Mouse (Mus musculus) lung, postnatal 10 days (tissue): ENCODE data around the gene Slc29a2.
"Not testable (repeated sequence)": the region's sequence is repeated elsewhere in the genome, so short reads cannot be mapped to it uniquely, and the experiment has no call there.

Experiments used
- DNase-seq: peaks from one replicate; pipeline ENCODE4 v3.0.0; 2021

Slc29a2 gene

DNA sequence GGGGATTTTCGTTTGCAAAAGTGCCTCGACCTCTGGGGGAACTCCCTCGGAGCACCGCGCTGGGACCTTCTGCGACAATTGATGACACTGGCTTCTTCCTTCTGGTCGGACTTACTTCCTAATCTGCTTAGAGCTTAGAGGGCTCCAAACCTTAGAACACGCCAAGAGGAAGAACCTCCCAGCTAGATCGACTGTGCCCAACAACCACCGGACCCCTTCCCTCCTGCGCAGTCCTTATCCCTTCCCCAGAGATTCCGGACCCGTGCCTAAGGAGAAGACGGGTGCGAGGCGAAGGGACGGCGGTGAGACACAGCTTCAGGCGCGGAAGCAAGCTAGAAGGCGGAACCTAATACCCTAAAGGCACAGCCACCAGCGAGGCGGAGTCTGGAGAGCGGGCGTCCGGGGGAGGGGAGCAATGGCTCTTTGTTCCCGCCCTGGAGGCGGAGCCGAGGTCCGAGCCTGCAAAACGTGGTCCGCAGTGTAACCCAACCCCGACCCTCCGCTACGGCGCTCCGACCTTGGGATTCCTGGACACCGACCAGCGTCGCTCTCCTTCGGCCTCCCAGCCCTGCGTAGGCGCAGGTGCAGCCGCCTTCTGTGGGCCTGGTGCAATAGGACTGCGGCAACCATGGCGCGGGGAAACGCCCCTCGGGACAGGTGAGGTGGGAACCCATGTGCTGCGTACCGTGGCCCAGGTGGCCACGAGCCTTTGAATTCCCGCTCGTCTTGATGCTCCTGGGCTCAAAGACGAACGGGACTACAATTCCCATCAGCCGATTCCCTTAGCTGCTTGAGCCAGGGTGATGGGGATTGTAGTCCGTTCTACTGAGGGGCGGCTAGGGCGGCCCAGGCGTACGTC is at the start of gene Slc29a2:
Gene Slc29a2 (plus strand): TSS at position 240 of the 859 bp plus-strand sequence.
- peak; percentile 96 for DNase-seq

GRCm38 (mm10) chr19:4981767-4982166 is 41.9 kb upstream of the Slc29a2 start:
- peak; percentile 46 for DNase-seq

- DNase-seq: peak; percentile 95
Observed at GRCm38 (mm10) chr19:4989013-4989412, 34.6 kb upstream of the Slc29a2 start.

DNA sequence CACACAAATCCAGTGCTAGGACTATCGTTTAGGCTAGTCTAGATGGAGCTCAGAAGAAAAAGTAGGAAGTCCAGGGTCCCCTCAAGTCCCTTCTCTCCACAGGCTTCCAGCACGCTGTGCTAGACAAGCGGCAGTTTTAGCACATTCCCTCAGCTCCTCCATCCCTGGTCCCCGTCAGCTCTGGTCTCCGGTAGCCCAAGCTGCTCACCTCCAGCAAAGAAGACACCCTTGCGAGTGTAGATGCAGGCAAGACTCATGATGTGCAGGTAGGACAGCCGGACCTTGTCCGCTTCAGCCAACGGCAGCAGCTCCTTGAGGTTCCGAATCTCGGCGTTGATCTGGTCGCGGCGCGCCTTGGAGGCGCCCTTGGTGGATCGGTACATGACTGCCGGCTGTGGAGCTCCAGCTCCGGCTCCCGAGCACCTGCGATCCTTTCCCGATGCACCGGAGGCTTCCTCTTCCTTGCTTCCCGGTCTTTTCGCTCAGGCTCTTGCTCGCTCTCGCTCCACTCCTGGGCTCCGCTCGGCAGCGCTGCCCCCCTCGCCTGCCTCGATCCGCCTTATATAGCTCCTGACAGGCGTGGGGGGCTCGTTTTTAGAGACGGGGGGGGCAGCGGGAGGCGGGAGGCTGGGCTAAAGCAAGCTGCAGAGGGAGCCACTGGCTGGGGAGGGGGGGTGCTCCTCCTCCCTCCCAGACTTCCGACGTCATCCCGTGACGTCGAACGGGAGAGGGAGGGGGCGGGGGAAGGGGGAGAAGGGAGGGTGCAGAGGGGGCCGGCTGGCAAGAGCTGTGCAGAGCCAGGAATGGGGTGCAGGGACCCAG is 34.0 kb upstream of the Slc29a2 start:
- no peak for DNase-seq

GRCm38 (mm10) chr19:4990256-4990625 is 33.4 kb upstream of the Slc29a2 start, which contains the start of gene Npas4:
TSS of gene Npas4 (minus strand) at chr19:4990316.
- no peak for DNase-seq

GRCm38 (mm10) chr19:4990716-4991115 is 32.9 kb upstream of the Slc29a2 start:
- no peak for DNase-seq

- DNase-seq: no peak
Observed at GRCm38 (mm10) chr19:4992371-4992770, 31.3 kb upstream of the Slc29a2 start.

GRCm38 (mm10) chr19:4992904-4993303 is 30.8 kb upstream of the Slc29a2 start:
- DNase-seq: peak; percentile 83

DNA sequence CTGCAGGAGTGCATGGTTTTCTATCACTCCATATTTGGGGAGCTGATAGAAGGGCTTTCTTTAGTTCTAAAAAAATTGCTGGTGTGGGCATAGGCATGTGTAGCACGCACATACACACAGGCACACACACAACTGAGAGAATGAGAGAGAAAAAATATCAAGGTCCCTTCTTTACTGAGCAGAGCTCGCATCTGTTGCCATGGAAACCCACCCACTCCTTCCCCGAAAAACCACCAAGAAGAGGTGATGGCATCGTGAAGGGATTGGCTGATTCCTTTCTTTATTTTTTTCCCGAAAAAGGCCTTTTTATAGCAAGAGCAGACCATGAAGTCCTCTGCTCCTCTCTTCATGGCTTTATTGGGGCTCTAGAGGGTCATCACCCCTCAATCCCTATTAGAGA is 29.6 kb upstream of the Slc29a2 start:
- no peak for DNase-seq

GRCm38 (mm10) chr19:4999445-5000140 is 24.1 kb upstream of the Slc29a2 start:
- DNase-seq: no peak

DNA sequence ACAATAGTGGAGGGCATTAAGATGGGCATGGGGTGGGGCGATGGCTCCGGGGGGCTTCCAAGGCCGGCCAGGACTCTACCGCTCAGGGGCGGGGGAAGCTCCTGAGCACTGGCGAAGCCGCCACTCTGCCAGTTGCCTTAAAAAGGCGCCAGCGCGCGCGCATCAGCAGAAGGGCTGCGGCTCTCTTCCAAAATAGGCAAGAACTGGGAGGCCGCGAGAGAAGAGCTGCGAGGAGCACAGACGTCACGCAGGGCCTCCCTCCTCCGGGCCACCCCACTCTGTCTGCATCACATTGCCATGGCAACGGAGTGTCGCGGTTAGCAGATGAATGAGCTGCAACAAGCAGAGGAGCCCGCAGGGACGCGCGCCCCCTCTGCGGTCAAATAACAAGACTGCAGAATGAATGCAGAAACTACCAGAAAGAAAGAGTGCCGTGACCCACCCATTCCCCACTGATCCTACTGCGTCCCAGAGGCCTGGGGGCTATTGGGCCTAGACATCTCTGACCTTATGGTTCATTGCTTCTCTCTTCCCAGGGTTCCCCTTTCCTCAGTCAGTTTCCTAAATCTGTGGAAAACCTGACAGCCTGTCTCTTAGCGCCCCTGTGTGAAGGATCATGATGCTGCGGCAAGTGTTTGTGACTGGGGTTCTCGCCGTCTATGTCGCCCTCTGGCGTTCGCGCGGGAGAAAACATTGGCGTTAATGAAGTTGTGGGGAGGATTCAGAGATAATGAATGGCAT is 21.8 kb upstream of the Slc29a2 start:
- DNase-seq: peak; percentile 84

DNA sequence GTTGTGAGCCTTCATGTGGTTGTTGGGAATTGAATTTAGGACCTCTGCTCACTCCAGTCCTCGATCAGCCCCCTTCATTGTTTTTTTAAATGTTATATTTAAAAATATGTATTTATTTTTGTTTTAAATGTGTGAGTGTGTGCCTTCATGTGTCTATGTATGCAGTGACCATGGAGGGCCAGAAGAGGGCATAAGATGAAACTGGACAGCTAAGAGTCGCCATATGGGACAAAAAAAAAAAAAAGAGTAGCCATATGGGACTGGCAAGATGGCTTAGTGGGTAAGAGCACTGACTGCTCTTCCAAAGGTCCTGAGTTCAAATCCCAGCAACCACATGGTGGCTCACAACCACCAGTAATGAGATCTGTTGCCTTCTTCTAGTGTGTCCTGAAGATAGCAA is 20.0 kb upstream of the Slc29a2 start:
- not testable (repeated sequence) for DNase-seq

GRCm38 (mm10) chr19:5004925-5005324 is 18.7 kb upstream of the Slc29a2 start:
- no peak for DNase-seq

GRCm38 (mm10) chr19:5013138-5013537 is 10.5 kb upstream of the Slc29a2 start:
- no peak for DNase-seq

- DNase-seq: peak; percentile 66
Observed at GRCm38 (mm10) chr19:5014961-5015398, 8.7 kb upstream of the Slc29a2 start.

GRCm38 (mm10) chr19:5016221-5016742 is 7.4 kb upstream of the Slc29a2 start:
- peak; percentile 55 for DNase-seq

DNA sequence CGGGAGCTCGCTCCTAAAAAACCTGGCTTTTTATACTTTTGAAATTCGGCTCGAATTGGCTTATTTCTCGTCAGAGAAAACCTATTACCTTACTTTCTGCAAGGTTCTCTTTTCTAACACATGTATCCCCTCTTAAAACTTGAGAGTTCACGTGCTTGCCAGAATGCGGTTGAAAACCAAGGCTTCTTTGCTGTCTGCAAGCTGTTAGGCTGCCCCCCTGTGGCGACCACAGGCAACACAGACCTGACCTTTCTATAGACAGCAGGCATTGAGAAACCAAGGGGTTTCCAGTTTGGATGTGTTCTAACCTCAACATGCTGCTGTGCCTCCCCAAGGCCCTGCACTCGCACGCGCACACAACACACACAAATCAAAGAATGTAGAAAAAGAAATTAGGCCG is 6.9 kb upstream of the Slc29a2 start:
- peak; percentile 83 for DNase-seq

- no peak for DNase-seq
Observed at GRCm38 (mm10) chr19:5017611-5018010, 6.0 kb upstream of the Slc29a2 start.

- DNase-seq: no peak
Observed at GRCm38 (mm10) chr19:5018191-5018590, 5.5 kb upstream of the Slc29a2 start.

DNA sequence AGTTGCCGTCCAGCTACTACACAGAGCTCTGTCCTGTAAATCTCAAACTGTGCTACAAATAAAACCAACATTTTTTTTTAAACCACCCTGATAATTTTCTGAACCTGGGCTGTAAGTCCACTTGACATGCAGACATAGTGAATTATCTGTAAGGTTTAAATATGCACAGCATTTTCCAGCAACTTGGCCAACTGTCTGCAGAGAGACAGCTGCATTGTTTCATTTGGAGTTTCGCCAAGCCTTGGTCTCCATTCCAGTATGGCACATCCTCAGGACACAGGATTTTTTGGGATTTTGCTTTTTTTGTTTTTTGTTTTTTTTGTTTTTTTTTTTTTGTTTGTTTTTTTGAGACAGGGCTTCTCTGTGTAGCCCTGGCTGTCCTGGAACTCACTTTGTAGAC is 2.2 kb upstream of the Slc29a2 start:
- no peak for DNase-seq

- DNase-seq: no peak
Observed at GRCm38 (mm10) chr19:5026111-5026510, 2.5 kb downstream of the Slc29a2 start.

DNA sequence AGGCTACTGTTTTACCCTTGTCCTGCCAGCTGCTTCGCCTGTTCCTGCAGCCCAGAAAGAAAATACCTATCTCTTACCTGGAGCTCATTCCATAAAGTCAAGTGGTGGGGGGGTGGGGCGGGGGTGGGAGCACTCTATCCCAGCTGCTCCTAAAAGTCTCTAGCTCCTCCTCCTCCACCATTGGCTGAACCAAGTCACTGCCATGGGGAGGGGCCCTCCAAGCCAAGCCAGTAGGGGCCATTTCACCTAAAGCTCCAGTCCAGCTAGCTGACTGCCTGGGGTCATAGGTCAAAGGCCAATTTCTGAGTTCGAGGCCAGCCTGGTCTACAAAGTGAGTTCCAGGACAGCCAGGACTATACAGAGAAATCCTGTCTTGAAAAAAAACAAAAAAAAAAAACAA is 9.0 kb downstream of the Slc29a2 start:
- no peak for DNase-seq
